Mouse (Mus musculus) layer of hippocampus, postnatal 14 days (tissue): ENCODE results near the gene Scn11a. TPM values are rescaled to one million over a fixed set of nuclear protein-coding genes. Genes with fewer than 3 reads are reported as not detected.
A peak's percentile ranks its signal among the peaks of the same experiment; 100 is the strongest.

Experiments used
- DNase-seq, 2 experiments: peaks; one replicate each; pipeline ENCODE4 v3.0.0; 2021 to 2022; ENCODE audit warnings: low spot score in 2 of 2, mixed read lengths in 1 of 2
- long read RNA-seq, 2 experiments: library from polyadenylated mRNA; stranded (forward); transcript quantifications; one replicate each; pipeline ENCODE4 v2.0.0; 2021
- total RNA-seq, 2 experiments: library from RNA; stranded (reverse); gene quantifications; 2 replicates each; pipeline ENCODE4 v1.2.3; 2021

Gene Scn11a
- total RNA-seq: under 1 TPM; 0.05 to 0.07 TPM
- long read RNA-seq, experiment 1: 0 reads
- long read RNA-seq, experiment 2: 0 reads

GRCm38 (mm10) chr9:119825297-119825696 is at the start of gene Scn11a:
Gene Scn11a (minus strand): TSS chr9:119825456.
- DNase-seq: no peak

GRCm38 (mm10) chr9:119854170-119854569 is 28.9 kb upstream of the Scn11a start:
- DNase-seq: no peak

GRCm38 (mm10) chr9:119853071-119853846 is 28.0 kb upstream of the Scn11a start:
- DNase-seq: no peak

GRCm38 (mm10) chr9:119852347-119853030 is 27.2 kb upstream of the Scn11a start:
- peak; percentile 50 to 67 for DNase-seq

GRCm38 (mm10) chr9:119849214-119849613 is 24.0 kb upstream of the Scn11a start:
- peak in 1 of 2 experiments; percentile 42 for DNase-seq

- no peak for DNase-seq
These were observed 23.4 kb upstream of the Scn11a start for GRCm38 (mm10) chr9:119848671-119849070.

GRCm38 (mm10) chr9:119847187-119847586 is 21.9 kb upstream of the Scn11a start:
- no peak for DNase-seq

GRCm38 (mm10) chr9:119844724-119845123 is 19.5 kb upstream of the Scn11a start:
- DNase-seq: no peak

- no peak for DNase-seq
These were observed 18.3 kb upstream of the Scn11a start for GRCm38 (mm10) chr9:119843549-119843948.

- no peak for DNase-seq
These were observed 17.4 kb upstream of the Scn11a start for GRCm38 (mm10) chr9:119842541-119843169.

GRCm38 (mm10) chr9:119842091-119842490 is 16.8 kb upstream of the Scn11a start:
- no peak for DNase-seq

- no peak for DNase-seq
These were observed 15.9 kb upstream of the Scn11a start for GRCm38 (mm10) chr9:119841159-119841558.

- no peak for DNase-seq
These were observed 10.4 kb upstream of the Scn11a start for GRCm38 (mm10) chr9:119835581-119836125.

GRCm38 (mm10) chr9:119831001-119831400 is 5.7 kb upstream of the Scn11a start:
- DNase-seq: no peak

GRCm38 (mm10) chr9:119823722-119824121 is 1.5 kb downstream of the Scn11a start:
- DNase-seq: no peak

- no peak for DNase-seq
These were observed 11.6 kb downstream of the Scn11a start for GRCm38 (mm10) chr9:119813631-119814030.

GRCm38 (mm10) chr9:119806491-119806890 is 18.8 kb downstream of the Scn11a start:
- no peak for DNase-seq

GRCm38 (mm10) chr9:119804501-119804847 is 20.8 kb downstream of the Scn11a start:
- DNase-seq: no peak

GRCm38 (mm10) chr9:119803845-119804500 is 21.3 kb downstream of the Scn11a start:
- DNase-seq: no peak

GRCm38 (mm10) chr9:119803169-119803827 is 22.0 kb downstream of the Scn11a start:
- no peak for DNase-seq

- DNase-seq: no peak
These were observed 23.8 kb downstream of the Scn11a start for GRCm38 (mm10) chr9:119801460-119801859.
